Mouse (Mus musculus) kidney, adult 2 months (tissue): ENCODE measurements around the gene Agtpbp1.

Experiments
- CTCF ChIP-seq: fragments of 200-500 bp; conservative IDR thresholded peaks from 2 replicates; pipeline ENCODE4 v1.5.1; 2011; ENCODE audit warnings: low read depth, mild to moderate bottlenecking, control low read depth, low read length, moderate library complexity, mixed read lengths; ENCODE audit not compliant: insufficient read depth, insufficient read length
- POLR2A ChIP-seq: fragments of 200-500 bp; IDR thresholded peaks from one replicate; pipeline ENCODE4 v1.6.1; 2011; ENCODE audit warnings: low read depth, low read length, control low read depth

GRCm38 (mm10) chr13:59609885-59610284 is 24.9 kb upstream of the Agtpbp1 start:
- TF ChIP-seq CTCF (no peak), POLR2A (no peak)
